Mouse (Mus musculus) midbrain, embryonic 14.5 days (tissue): ENCODE measurements around the gene Creb3l4. TPM values are rescaled to one million over a fixed set of nuclear protein-coding genes. Genes with fewer than 3 reads are reported as not detected.

Source experiments
- ATAC-seq: fragments of 200-750 bp; cut with Nextera tagmentation; 2 replicates; pipeline ENCODE4 v1.8.0; 2017; ENCODE audit warnings: moderate number of reproducible peaks, moderate library complexity; ENCODE audit not compliant: low FRiP score, low TSS enrichment
- DNase-seq: peaks from one replicate; pipeline ENCODE4 v3.0.0-alpha.2; 2015
- H3K27ac ChIP-seq: fragments of 300-500 bp; sonication (generic); replicated peaks from 2 replicates; pipeline ENCODE4 v1.5.1; 2014; ENCODE audit warnings: mild to moderate bottlenecking, low read depth, low read length, moderate library complexity
- H3K27me3 ChIP-seq: fragments of 300-500 bp; sonication (generic); 2 replicates; pipeline ENCODE4 v1.6.1; 2014; ENCODE audit warnings: low read length, control low read depth, mixed read lengths; ENCODE audit not compliant: control insufficient read depth, insufficient read depth
- H3K36me3 ChIP-seq: fragments of 300-500 bp; sonication (generic); 2 replicates; pipeline ENCODE4 v1.6.1; 2014; ENCODE audit warnings: low read length, control low read depth; ENCODE audit not compliant: control insufficient read depth, insufficient read depth
- H3K4me1 ChIP-seq: fragments of 300-500 bp; sonication (generic); 2 replicates; pipeline ENCODE4 v1.6.1; 2014; ENCODE audit warnings: mild to moderate bottlenecking, antibody characterized with exemption, low read length, control low read depth; ENCODE audit not compliant: control insufficient read depth, insufficient read depth
- H3K4me2 ChIP-seq: fragments of 300-500 bp; sonication (generic); 2 replicates; pipeline ENCODE4 v1.6.1; 2014; ENCODE audit warnings: mild to moderate bottlenecking, low read length, moderate library complexity
- H3K4me3 ChIP-seq: fragments of 300-500 bp; sonication (generic); replicated peaks from 2 replicates; pipeline ENCODE4 v1.5.1; 2014; ENCODE audit warnings: low read depth, low read length
- H3K9ac ChIP-seq: fragments of 300-500 bp; sonication (generic); replicated peaks from 2 replicates; pipeline ENCODE4 v1.6.1; 2014; ENCODE audit warnings: mild to moderate bottlenecking, low read length, moderate library complexity
- H3K9me3 ChIP-seq: fragments of 300-500 bp; sonication (generic); 2 replicates; pipeline ENCODE4 v1.6.1; 2016; ENCODE audit warnings: low read length, control low read depth, mixed read lengths; ENCODE audit not compliant: control insufficient read depth
- WGBS: fragments of 180-500 bp; shearing (Covaris S2); extraction: QIAGEN DNeasy Blood & Tissue Kit; methylation state at CpG from one replicate; pipeline ENCODE4 v1.1.7; 2014; 5-methylcytosine and 5-hydroxymethylcytosine counted together
- polyA plus RNA-seq: library from polyadenylated mRNA; unstranded; fragments of >200 nt; fragmentation: Nextera tagmentation; extraction: Ambion mirVana; gene quantifications from 2 replicates; pipeline ENCODE4 v1.2.1, GENCODE M21; 2014

The Creb3l4 gene
- polyA plus RNA-seq, 1 experiment from 2014 or later: 2.1 TPM

DNA sequence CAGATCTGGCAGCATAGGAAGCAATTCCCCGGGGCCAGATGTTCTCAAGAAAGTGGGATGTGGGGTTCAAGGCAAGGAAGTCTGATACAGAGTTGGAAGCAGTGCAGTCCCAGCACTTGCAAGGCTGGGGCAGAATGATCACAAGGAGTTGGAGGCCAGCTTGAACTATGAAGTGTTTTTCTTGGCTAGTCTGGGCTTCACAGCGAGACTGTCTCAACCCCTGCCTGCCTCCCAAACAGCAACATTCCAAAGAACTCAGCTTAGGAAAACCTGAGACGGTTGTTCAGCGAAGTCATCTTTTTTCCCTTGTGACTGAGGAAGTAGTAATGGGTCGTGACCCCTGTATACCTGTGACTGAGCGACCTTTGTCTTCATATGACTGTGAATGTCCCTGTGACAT, 7.5 kb upstream of the Creb3l4 start:
- Histone ChIP-seq H3K4me3 (no peak overlapping the region), H3K27me3 (no peaks in the 10 kb centered on the region), H3K36me3 (peaks cover 10% of the 10 kb centered on the region; the same call in 1 of the 2 replicates), H3K9me3 (no peaks in the 10 kb centered on the region), H3K9ac (no peak overlapping the region), H3K4me2 (no peak overlapping the region), H3K4me1 (peaks cover 16% of the 10 kb centered on the region), H3K27ac (no peak overlapping the region)
- ATAC-seq (no peak), DNase-seq (no peak)
- 92% methylated on average over 6 of the region's 6 CpGs for WGBS

DNA sequence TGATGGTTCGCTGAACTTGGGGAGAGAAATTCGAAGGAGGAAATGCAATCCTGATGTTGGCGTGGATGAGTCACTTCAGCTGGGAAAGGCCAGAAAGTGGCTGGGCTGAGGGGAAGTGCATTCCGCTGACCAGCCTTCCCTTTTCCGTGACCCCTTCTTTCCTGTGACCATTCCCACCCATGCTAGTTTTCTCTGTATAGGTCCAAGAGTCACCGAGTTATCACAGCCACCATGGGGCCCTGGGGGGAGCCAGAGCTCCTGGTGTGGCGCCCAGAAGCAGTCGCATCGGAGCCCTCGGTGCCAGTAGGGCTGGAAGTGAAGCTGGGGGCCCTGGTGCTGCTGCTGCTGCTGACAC, 5.4 kb upstream of the Creb3l4 start:
- Histone ChIP-seq H3K27ac (peak overlapping the region; percentile 80), H3K9me3 (no peaks in the 10 kb centered on the region), H3K4me1 (peaks cover 10% of the 10 kb centered on the region), H3K36me3 (peaks cover 10% of the 10 kb centered on the region; the same call in 1 of the 2 replicates), H3K4me3 (peak overlapping the region; percentile 63), H3K27me3 (no peaks in the 10 kb centered on the region), H3K4me2 (peak overlapping the region; percentile 83), H3K9ac (peak overlapping the region; percentile 75)
- DNase-seq (no peak), ATAC-seq (no peak)
- WGBS: 5% methylated on average over 10 of the region's 10 CpGs

DNA sequence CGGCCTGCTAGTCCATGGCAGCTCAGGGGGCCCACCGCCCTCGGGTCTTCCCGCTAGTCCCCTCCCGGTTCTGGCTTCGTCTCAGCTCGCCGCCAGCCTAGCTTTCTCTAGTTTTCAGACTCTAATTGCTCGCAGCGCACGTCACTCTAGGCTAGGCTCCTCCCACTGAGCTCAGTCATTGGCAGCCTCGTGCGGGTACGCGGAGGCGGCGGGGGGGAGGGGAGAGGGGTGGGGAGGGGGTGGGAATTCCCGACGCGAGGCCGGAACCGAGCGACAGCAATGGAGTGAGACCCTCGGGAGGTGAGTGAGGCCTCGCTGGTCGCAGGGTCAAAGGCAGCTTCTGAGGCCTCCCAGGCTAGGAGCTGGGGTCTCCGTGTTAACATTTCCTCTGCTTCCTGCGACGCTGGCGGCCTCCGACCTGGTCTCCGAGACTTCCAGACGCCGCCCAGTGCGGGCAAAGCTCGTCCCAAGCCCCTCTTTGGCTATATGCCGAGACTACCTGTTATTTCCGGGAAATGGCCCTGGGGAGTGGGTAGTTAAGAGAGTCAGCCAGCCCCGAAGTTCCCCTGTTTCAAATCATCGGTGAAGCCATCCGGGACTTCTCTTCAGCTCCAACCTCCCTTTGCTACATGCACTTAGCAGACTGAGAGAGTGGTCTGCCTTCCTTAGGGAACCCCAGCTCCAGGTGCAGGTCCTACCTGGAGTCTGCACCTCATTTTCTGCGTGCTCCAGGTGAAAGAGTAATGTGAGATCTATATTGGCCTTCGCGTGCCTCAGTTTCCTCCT, 4.8 kb upstream of the Creb3l4 start, which contains the start of gene Slc39a1:
Slc39a1 (plus strand) TSS at position 213 of the 786 bp plus-strand sequence.
- Histone ChIP-seq H3K36me3 (peaks cover 10% of the 10 kb centered on the region; the same call in 1 of the 2 replicates), H3K4me3 (peak within 1 kb of the TSS; percentile 63), H3K27ac (peak within 1 kb of the TSS; percentile 80), H3K27me3 (no peaks in the 10 kb centered on the region), H3K4me1 (peaks cover 15% of the 10 kb centered on the region), H3K9me3 (no peaks in the 10 kb centered on the region), H3K9ac (peak within 1 kb of the TSS; percentile 75), H3K4me2 (peak within 1 kb of the TSS; percentile 83)
- ATAC-seq (peak; percentile 94), DNase-seq (peak; percentile 98)
- WGBS: under 1% methylated on average over 44 of the region's 44 CpGs

- H3K9ac ChIP-seq: peak overlapping the region; percentile 75; the same call in 1 of the 2 replicates
- H3K36me3 ChIP-seq: peaks cover 10% of the 10 kb centered on the region; the same call in 1 of the 2 replicates
- DNase-seq: no peak
- no peaks in the 10 kb centered on the region for H3K27me3 ChIP-seq
- peak overlapping the region; percentile 83 for H3K4me2 ChIP-seq
- peaks cover 20% of the 10 kb centered on the region for H3K4me1 ChIP-seq
- peak overlapping the region; percentile 68 for H3K27ac ChIP-seq
- under 1% methylated on average over 3 of the region's 3 CpGs for WGBS
- peak overlapping the region; percentile 63 for H3K4me3 ChIP-seq
- no peaks in the 10 kb centered on the region for H3K9me3 ChIP-seq
- ATAC-seq: no peak
Observed at GRCm38 (mm10) chr3:90247630-90247959, 4.3 kb upstream of the Creb3l4 start.

GRCm38 (mm10) chr3:90245406-90245805, 2.1 kb upstream of the Creb3l4 start:
- WGBS: 76% methylated on average over 2 of the region's 2 CpGs
- no peak for ATAC-seq
- Histone ChIP-seq H3K4me1 (peaks cover 21% of the 10 kb centered on the region), H3K36me3 (no peaks in the 10 kb centered on the region), H3K9ac (no peak overlapping the region), H3K4me2 (no peak overlapping the region), H3K27ac (no peak overlapping the region), H3K9me3 (no peaks in the 10 kb centered on the region), H3K27me3 (no peaks in the 10 kb centered on the region), H3K4me3 (no peak overlapping the region)
- no peak for DNase-seq

GRCm38 (mm10) chr3:90241669-90242358, 1.5 kb downstream of the Creb3l4 start:
- DNase-seq (no peak), ATAC-seq (no peak)
- no peak overlapping the region for H3K27ac ChIP-seq
- no peaks in the 10 kb centered on the region for H3K9me3 ChIP-seq
- H3K9ac ChIP-seq: no peak overlapping the region
- H3K4me1 ChIP-seq: peaks cover 12% of the 10 kb centered on the region; the same call in 1 of the 2 replicates
- H3K36me3 ChIP-seq: peaks cover 2% of the 10 kb centered on the region
- no peak overlapping the region for H3K4me2 ChIP-seq
- WGBS: 85% methylated on average over 10 of the region's 10 CpGs
- no peak overlapping the region for H3K4me3 ChIP-seq
- H3K27me3 ChIP-seq: no peaks in the 10 kb centered on the region

DNA sequence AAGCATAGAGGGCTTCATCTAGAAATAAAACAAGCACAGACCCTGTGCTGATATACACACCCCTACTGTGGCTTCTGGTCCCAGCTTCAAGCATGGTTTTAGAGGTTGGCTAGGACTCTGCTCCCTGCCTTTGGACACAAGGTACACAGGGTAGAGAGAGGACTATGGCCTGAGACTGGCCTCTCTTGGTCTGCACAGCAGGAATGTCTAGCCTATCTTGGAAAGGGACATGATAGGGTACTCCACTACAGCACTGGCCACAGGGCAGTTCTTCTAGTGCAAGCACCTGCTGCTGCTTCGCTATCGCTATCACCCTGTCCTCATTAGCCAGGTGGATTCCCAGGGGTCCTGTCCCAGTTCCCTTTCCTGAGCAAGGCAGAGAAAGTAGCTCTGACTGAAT, 2.1 kb downstream of the Creb3l4 start:
- 82% methylated on average over 2 of the region's 2 CpGs for WGBS
- no peaks in the 10 kb centered on the region for H3K9me3 ChIP-seq
- no peak overlapping the region for H3K4me3 ChIP-seq
- H3K4me1 ChIP-seq: peaks cover 12% of the 10 kb centered on the region; the same call in 1 of the 2 replicates
- H3K4me2 ChIP-seq: no peak overlapping the region
- ATAC-seq: no peak
- no peak overlapping the region for H3K9ac ChIP-seq
- H3K27me3 ChIP-seq: no peaks in the 10 kb centered on the region
- H3K27ac ChIP-seq: no peak overlapping the region
- H3K36me3 ChIP-seq: peaks cover 7% of the 10 kb centered on the region
- no peak for DNase-seq

DNA sequence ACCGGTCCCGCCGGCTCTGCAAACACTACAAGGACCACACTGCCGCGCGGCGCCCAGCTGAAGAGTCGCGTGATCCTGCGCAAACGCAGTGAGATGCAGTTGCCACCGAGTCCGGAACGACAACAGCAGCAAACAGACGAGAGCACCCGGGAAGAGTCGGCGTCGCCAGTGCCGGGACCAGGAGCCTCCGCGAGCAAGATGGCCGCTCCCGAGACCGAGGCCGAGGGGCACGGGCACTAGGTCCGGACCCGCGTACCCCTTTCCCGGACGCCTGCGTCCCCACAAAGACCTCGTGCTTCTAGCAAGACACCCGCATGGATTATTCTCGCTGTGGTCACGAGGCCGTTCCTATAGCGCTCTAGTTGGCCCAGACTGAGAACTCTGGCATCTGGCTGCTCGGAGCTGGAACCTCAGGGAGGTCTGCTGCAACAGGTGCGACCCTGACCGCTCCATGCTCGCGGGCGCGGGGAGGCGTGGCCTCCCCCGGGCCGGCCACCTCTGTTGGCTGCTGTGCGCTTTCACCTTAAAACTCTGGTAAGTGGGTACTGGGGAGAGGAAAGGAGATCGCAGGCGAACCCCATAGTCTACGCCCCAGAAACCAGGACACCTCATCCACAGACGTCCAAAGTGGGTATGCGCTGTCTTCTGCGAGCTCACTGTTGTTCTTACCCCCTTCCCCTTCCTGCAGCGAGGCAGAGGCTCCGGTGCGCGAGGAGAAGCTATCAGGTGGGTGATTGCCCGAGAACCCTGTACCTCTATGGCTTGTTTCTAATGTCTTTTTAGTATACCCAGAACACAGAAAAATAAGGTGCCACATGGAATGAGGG, 11.6 kb downstream of the Creb3l4 start, which contains the start of gene Jtb:
Jtb (plus strand) TSS at position 91 of the 827 bp plus-strand sequence.
- H3K4me3 ChIP-seq: peak within 1 kb of the TSS; percentile 85
- DNase-seq (peak; percentile 97), ATAC-seq (peak; percentile 98)
- peak within 1 kb of the TSS; percentile 88 for H3K4me2 ChIP-seq
- WGBS: under 1% methylated on average over 61 of the region's 61 CpGs
- H3K27me3 ChIP-seq: no peaks in the 10 kb centered on the region
- no peaks in the 10 kb centered on the region for H3K9me3 ChIP-seq
- peak within 1 kb of the TSS; percentile 80 for H3K9ac ChIP-seq
- H3K4me1 ChIP-seq: peaks cover 9% of the 10 kb centered on the region
- peak within 1 kb of the TSS; percentile 86 for H3K27ac ChIP-seq
- H3K36me3 ChIP-seq: peaks cover 26% of the 10 kb centered on the region
